Mouse (Mus musculus): ENCODE data around the gene Bbip1.
"Not testable (repeated sequence)": the region's sequence is repeated elsewhere in the genome, so short reads cannot be mapped to it uniquely, and the experiment has no call there.

DNA sequence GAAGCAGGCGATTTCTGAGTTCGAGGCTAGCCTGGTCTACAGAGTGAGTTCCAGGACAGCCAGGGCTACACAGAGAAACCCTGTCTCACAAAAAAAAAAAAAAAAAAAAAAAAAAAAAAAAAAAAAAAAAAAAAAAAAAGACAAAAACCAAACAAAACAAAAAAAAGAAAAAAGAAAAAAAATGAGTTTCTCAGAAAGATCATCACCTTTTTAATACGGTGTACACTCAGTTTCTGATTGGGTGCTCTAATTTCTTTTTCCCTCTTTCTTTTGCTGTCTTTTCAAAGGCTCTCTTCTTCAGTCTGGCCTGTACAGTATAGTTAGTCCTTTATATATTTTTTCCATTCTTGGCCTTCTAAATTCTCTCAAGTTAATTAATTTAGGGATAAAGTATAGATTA is 19.9 kb upstream of the Bbip1 start:
- TF ChIP-seq CTCF (IDR thresholded peaks at IDR 0.05; ENCODE audit: borderline replicate concordance, insufficient read depth, low read length); POLR2A (IDR thresholded peaks at IDR 0.05; ENCODE audit: low read depth, low read length): not testable (repeated sequence)
